Mouse (Mus musculus) C2C12 (cell line): Measurements from ENCODE around the gene Asic2.

Source experiments
- CTCF ChIP-seq: IDR thresholded peaks from one replicate; pipeline ENCODE4 v1.5.1; 2011; ENCODE audit not compliant: control insufficient read depth, insufficient read depth, insufficient read length
- MAX ChIP-seq: IDR thresholded peaks from one replicate; pipeline ENCODE4 v1.6.1; 2011; ENCODE audit warnings: mild to moderate bottlenecking, control low read depth

DNA sequence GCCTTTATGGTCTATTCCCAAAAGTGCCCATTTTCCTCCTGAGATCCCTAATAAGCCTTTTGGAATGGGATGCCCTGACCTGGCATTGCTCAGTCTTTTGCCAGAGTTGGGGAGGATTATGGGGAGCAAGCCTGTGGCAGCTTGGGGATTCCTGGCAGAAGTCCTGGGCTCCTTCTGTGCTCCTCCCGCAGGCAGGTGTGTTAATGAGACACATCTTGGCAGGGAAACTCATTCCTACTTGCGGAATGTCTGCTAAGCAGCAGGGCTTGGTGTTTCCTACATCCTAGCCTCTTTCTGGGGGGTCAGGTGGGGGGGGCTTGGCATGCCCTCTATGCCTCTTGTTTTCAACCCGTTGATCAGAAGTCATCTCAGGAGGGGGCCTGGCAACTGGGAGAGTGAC lies 1081.2 kb downstream of the Asic2 start:
- TF ChIP-seq CTCF (no peak), MAX (no peak)
